Mouse (Mus musculus) cerebellum, postnatal 10 days (tissue): ENCODE results near the gene Klhl42.

ENCODE experiments used
- DNase-seq, 2 experiments: peaks; one replicate each; pipeline ENCODE4 v3.0.0; 2021; ENCODE audit warnings: mixed read lengths in 2 of 2

Gene Klhl42

DNA sequence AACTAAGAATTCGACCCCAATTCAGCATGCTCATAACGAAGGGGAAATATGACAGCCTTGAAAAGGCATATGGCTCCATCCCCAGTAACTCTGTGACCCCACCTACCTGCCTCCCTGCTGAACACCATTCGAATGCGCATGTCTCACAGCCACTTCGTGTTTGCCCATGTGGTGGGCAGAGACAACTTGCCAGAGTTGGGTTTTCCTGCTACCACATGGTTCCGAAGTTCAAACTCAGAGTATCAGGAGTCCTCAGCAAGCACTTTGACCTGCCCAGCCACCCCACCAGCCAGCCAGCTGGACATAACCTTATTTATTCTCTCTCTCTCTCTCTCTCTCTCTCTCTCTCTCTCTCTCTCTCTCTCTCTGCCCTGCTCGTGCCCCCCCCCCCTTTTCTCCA is 3.4 kb upstream of the Klhl42 start:
- DNase-seq: no peak

DNA sequence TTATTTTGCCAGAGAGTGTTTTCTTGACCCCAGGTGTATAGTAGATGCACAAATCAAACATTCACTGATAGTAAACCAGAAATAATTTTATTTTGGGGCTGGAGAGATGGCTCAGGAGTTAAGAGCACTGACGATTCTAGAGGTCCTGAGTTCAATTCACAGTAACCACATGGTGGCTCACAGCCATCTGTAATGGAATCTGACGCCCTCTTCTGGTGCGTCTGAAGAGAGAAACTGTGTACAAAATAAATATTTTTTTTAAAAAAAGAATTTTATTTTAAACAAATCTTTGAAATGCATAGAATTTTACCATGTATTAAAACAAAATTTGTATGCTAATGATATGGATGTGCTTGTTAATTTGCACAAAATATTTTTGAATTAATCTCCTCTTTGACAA is 2.7 kb upstream of the Klhl42 start:
- DNase-seq: no peak

DNA sequence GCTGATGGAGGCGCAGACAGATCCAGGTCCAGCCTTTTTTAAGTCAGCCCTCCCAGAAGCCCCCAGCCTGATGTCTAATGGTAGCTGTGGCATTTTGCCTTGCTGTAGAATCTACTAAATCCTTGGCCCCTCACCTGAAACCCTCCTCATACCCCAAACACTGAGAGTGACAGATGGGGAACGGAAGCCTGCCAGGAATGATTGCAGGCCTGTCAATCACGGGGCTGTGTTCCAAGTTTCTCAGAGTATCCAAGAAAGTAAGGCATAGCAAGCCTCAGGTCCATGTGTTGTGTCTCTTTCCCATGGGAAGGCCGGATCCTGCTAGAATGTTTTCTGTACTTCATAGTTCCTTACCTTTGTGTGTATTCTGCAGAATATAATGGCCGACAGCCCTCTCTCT is 988 bp upstream of the Klhl42 start:
- DNase-seq: peak; percentile 81 to 83

DNA sequence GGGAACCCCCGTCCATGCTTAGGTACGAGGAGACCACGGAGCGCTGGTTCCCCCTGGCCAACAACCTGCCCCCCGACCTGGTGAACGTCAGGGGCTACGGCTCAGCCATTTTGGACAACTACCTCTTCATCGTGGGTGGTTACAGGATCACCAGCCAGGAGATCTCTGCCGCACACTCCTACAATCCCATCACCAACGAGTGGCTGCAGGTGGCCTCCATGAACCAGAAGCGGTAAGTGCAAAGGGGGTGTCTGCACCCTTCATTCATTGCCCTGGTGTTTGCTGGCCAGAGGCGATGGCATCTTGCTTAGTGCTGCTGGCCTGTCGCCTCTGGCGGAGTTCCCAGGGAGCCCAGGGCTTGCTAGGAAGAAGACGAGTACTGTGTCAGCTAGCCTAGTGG is 957 bp downstream of the Klhl42 start:
- DNase-seq: peak; percentile 88

DNA sequence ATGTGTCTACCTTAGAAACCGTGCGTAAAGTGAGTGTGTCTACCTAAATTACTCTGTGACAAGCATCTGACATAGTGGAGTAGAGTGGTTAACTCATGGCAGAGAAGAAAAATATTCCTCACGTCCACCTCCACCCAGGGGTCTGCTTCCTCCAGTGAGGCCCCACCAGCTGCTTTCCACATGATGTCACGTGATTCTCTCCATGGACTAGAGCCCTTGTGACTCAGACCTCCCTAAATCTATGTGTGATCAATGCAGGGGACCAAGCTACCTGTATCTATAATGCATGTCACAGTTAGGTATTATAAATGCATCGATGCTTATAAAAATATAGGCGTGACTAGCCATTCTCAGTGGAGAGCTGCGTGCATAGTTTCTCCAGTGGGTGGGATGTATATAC is 3.6 kb downstream of the Klhl42 start:
- no peak for DNase-seq

DNA sequence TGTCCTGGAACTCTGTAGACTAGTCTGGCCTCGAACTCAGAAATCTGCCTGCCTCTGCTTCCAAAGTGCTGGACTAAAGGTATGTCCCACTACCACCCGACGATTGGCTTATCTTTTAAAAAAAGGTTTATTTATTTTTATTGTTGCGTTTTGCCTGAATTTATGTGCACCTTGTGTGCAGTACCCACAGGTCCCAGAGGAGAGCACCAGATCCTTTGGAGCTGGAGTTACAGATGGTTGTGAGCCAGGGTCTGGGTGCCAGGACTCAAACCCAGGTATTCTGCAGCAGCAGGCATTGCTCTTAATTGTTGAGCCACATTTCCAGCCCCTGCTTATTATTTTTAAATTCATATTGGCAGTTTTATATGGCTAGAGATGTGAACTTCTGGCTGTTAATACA is 4.9 kb downstream of the Klhl42 start:
- no peak for DNase-seq

DNA sequence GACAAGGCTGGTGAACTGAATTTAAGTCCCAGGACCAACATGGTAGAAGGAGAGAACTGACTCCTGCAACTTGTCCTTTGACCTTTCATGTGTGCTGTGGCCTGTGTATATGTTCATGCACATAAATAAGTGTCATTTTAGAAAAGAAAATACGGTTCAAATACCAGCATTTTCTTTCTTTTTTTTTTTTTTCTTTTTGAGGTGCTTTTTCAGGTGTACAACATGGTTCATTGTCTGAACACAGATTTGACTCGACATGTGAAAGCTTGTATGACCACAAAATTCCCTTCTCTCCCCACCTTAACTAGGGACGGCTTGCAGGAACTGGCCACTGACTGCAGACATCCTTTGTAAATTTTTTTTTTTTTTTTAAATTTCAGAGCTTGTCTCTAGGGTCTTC is 5.8 kb downstream of the Klhl42 start:
- DNase-seq: no peak

DNA sequence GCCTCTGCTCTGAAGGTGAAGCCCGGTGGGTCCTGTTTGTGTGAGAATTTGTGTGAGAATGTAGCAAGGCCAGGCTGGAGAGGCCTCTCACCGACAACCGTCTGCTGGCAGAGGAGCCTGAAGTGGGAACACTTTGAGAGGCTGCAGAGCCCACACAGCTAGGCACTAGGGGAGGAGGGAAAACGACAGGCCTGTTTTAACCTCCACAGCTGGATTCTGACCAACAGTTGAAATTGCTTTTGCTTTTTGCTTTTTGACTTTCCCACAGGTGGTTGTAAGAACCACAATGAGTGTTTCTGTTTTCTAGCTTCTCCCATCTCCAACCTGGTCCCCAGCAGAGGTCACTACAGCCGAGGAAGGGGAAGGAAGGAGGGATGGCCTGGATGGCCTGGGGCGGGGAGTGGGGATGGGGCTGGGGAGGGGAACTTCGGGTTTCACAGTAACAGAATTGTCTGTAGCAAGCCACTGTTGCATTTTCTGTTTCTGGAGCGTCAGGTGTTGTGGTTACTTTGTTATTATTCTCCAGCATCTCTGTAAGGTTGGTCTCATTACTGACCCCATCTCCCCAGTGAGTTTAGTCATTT is 6.3 kb downstream of the Klhl42 start:
- DNase-seq: no peak

DNA sequence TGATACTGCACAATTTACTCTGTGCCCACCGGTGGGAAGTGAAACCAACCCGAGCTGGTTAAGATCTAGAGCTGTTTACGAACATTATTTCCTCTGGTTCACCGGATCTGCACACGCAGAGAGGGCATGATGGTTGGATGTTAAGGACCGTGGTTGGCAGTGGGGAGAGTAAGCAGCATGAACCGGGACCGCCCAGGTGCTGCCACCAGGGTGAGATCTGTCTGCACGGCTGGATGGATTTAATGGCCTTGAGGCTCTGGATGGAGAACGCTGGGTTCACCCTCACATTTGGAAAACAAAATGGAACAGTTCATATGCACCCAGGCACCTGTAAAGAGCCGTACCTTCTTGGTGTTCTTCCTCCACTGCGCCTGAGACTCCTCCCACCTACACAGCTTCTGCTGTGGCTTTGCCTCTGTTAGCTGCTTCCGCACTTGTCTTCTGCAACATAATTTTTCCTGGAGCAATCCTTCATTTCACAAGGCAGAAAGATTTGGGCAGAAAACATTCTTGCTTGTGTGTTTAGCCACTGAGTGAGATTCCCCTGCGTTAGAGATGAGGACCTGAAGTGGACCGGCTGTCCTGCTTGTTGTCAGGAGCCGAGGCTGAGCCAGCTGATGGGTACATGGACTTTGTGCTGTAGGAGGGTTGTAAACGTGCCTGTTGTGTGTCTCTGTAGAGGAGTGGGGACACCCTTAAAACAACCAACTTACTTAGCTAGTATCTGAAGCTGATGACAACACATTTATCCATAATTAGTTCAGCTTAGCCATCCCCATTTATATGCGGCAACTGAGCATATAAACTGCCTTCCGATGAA is 8.5 kb downstream of the Klhl42 start:
- no peak for DNase-seq

DNA sequence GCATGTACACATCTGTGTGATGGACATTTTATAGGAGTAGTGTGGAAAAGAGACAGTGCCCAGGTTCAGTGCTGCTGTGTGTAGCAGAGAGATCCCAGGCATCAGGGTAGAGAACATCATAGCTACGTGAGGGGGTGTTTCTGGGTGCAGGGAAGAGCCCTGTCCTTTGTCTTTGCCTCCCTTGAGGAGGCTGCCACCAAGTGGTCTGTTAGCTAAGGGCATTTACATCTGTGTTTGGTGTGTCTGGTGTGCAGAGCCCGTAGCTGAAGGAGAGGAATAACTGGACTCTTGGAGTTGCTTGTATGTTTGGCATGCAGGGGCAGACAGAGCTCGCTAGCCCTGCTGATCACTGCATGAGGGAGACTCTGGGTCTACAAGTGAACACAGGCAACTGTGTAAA is 11.1 kb downstream of the Klhl42 start:
- DNase-seq: no peak

DNA sequence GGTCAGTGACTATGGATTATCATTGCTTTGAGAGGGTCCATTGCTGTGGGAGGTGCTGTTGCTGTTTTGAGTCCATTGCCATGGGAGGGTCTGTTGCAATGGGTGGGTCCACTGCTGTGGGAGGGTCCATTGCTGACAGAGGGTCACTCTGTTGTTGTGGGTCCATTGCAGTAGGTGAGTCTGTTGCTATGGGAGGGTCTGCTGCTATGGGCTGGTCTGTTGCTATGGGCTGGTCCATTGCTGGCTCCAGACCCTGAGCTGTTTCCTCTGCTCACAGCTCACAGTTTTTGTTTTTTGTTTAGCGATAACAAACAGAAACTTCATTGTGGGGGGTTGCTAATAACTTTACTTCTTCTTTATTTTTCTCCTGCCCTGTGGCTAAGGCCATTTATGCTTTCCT is 14.3 kb downstream of the Klhl42 start:
- DNase-seq: no peak

DNA sequence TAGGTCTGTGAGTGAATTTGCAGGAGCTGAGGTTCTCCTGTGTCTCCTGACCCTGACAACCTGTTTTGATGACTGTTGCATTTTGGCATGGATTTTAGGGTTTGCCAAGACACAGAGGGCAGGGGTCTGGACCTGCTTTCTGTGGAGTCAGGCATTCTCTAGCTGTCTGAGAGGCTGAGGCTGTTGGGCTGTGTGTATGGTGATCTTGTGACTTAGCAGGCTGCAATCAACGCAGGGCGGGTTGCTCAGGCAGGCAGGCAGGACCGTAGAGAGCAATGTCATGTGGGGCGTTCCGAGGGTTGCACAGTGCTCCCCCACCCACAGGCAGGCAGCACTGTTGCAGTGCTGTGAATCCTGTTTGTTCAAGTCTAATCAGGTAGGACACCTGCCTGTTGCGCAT is 15.5 kb downstream of the Klhl42 start:
- DNase-seq: no peak

DNA sequence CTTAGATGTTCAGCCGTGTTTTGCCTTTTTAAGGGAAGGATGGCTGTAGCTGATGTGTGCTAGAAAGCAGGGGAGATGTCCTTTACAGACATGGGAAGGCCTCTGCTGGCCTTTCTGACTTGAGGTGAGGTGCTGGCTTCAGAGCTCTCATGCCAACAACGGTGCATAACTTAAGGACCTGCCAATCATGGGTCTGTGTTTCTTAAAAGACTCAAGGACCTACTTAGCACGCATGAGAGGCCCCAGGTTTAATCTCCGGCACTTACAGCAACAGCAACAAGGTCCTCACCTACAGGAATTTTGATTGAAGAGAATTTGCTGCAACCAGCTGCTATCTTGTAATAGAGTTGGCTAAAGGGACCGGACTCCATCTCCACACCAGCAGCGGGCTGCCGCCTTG is 18.1 kb downstream of the Klhl42 start:
- no peak for DNase-seq

DNA sequence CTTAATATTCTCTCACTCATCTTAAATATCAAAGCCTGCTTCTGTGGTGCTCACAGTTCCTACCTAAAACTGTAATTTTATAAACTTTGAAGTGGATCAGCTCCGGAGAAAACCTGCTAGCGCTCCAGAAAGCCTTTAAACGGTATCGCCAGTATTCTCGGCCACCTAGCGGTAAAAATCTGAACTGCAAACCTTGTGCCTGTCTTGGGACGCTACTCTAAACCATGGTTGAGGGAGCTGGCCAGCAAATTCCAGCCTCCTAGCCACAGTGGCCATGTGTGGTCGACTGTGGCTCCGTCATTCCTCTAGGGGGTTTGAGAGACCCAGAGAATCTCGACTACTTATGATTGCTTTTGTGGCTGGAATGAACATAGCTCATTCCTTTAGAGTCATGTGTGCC is 25.4 kb downstream of the Klhl42 start:
- DNase-seq: peak; percentile 93 to 96

DNA sequence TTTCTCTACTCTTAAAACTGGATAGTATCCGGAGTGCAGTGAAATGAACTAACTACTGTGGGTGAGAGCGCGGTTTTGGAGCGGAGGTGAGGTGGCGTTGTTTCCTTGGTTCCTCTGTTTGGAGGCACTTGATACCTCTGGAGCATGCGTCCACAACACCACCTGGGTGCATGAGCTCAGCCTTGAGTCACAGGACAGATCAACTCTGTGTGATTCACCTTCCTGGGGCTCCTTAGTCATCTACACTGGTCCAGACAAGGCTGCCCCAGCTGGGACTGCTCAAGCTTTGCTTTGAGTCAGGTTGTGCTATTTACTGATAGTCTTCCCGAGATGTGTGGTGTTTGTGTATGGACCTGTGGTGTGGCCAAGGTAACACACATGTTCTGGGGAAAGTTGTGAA is 26.6 kb downstream of the Klhl42 start:
- no peak for DNase-seq

DNA sequence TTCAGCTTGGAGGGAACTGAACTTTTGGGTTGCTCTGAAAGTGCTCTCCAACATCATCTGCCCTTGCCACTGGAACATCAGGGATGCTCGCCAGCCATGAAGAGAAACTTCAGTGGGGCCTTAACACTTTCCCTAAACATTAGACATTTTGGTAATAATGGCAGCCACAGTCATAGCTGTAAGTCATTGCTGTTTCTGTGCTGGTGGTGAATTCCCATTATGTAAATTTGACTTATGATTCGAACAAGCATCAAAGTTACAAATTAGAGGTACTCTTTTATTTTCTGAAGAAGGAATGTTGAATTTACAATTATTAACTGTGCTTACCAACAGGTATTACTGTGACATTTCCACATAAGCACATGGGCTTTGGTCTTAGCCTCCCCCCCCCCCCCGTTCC is 27.0 kb downstream of the Klhl42 start:
- DNase-seq: no peak

DNA sequence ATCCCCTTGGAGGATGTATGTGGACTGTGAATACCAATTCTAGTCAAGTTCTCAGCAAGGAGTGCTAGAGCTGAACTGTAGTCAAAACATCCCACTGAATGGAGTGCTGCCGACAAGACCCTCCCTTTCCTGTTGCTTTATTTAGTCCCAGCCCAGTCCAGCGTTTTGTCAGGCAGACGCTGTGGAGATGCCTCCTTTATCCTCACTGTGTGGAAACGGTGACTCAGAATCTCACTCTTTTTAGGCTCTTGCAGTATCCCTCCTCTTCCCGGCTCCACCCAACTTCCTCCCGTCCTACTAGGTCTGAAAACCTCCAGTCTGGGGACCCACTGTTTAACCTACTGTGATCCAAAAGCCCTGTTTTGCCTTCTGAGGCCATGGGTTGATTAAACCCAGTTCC is 30.1 kb downstream of the Klhl42 start:
- no peak for DNase-seq

DNA sequence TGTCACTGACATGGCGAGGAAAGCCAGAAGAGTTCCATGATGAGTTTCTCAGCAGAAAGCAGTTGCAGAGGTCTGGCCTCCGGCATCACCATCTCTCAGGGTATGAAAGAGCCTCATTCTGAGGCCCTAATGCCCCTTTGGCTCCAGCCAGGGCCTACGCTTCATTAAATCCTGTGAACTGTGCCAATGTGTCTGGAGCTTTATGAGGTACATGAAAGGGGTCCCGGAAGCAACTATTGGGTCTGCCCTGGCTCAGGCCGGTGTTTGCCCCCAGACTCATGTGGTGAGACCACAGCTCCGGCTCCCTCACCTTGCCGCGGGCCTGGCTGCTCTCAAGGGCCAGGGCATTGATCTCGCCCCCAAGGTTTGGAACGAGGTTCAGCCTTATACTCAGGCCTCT is 36.1 kb downstream of the Klhl42 start:
- DNase-seq: no peak

DNA sequence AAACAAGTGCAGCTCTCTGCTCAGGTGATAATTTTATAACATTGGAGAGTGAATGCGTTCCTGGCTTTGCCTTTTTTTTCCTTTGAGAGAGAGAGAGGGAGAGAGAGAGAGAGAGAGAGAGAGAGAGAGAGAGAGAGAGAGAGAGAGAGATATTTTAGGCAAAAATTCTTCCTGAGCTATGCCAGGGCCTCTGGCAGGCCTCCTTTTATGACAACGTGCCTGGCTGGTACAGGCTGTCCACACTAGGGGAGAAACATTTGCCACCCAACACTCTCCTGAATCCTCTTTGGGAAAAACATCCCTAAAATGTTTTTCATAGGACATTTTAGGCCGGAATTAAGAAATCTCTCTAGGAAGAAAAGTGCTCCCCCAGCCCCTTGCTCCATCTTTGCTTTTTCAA is 47.1 kb downstream of the Klhl42 start:
- DNase-seq: no peak

DNA sequence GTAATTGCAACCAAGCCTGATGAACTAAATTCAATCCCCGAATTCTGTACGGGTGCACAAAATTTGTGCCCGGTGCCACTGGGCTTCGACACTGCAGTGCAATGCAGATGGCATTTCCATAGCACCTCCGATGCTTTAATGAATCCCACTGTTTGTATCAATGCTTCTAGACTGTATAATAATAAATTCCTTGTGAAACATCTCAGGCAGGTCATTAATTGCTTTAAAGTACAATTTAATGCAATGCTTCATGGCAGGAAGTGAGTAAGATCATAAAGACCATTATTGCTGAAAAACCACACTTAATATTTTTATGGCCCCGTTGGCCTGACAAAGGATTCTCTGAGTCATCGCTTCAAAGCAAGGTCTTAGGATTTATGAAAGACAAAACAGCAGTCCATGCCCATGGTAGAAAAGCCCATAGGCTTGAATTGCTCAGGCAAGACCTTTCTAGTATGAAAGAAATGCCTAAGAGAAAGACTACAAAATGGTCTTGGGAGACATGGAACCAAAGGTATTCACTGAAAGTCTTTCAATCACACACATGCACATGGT is 49.5 kb downstream of the Klhl42 start:
- DNase-seq: no peak

DNA sequence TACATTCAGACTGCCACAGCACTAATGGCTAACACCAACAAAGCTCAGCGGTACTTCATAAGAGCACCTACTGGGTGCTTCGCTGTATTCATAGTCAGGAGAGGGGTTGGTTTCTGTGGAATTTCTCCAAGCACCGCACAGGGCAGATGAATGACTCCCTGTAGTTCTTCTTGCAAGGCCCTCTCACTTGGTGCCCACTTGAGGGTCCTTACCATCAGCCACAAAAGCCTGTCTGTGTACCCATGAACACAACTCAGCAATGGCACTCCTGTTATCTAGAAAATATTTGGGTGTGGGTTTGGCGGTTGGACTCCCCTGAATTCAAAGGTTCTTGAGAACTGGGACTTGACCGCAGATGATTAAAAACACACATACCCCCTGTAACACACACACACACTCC is 53.5 kb downstream of the Klhl42 start:
- no peak for DNase-seq

DNA sequence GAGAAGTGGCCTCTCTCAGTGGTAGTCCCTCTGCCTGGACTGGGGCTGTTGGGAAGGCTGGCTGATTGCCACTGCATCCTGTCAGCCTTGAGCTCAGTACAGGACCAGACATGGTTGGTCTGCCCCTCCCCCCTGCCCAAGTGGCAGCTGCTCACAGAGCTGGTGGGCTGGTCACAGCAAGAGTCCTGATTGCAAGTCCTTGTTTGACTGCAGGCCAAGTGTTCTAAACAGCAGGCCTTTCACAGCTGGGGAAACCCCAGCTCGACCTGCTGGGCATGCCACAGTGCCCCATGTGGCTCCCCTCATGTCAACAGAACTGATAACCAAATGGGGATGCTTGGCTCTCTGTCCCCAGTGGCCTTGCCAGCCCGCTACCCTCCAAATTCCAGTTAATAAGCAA is 54.1 kb downstream of the Klhl42 start:
- DNase-seq: peak; percentile 93 to 96

DNA sequence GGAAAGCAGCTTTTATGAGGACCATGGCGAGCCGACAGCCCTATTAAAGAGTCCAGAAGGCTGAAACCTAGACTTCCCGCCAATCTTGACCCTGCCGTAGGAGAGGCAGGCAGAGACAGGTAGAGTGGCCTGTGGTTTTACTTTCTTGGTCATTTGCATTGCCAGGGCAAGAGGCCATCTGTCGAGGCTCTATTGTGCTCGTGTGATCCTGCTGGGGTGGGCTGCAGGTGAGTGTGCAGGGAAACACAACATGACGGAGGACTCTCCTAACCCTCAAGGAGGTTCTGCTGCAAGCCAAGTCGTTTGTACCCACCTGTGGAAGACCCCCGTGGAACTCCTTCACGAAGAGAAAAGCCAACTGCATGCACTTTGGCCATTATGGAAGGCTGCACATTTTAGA is 54.6 kb downstream of the Klhl42 start:
- peak in 1 of 2 experiments; percentile 13 for DNase-seq

DNA sequence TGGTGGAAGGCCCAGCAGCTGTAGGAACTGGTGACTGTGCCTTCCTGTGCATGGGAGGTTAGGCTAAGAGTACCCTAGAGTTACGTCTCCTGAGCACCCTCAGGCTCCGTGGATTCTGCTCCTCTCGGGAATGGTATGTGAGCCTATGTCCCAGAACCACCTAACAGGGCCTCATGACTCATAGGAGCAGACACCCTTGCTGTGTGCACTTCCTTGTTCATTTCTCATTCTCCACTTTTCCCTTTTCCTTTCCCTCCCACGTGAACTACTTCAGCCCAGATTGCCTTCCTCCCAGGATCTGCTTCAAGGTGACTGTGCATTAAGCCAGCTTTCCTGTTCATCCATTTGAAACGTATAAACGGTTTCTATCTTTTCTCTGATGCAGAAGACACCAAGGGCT is 59.9 kb downstream of the Klhl42 start:
- no peak for DNase-seq

DNA sequence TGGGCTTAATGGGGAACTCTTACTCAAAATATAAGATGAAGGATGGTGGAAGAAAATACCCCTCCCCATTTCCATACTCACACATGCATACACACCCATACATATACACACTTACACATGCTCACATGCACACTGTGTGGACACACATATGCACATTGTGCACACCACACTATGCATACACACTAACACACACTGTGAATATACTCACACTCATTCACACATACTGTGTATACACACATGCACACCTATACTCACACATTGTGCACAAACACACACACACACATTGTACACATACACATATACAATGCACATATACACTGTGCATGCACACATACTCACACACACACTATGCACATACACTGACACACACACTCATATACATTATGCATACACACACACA is 60.7 kb downstream of the Klhl42 start:
- DNase-seq: no peak
